Mouse (Mus musculus) cerebellum, postnatal 25 days (tissue): ENCODE data around the gene AI464131.

Experiments used
- DNase-seq, 2 experiments: peaks; one replicate each; pipeline ENCODE4 v3.0.0; 2021; ENCODE audit warnings: mixed read lengths in 2 of 2

Gene AI464131

GRCm38 (mm10) chr4:41502986-41503412 is at the start of gene AI464131:
Gene AI464131 (minus strand): TSS chr4:41503076.
- peak; percentile 95 to 99 for DNase-seq

- DNase-seq: peak; percentile 61 to 74
Observed at GRCm38 (mm10) chr4:41552529-41552928, 49.7 kb upstream of the AI464131 start.

DNA sequence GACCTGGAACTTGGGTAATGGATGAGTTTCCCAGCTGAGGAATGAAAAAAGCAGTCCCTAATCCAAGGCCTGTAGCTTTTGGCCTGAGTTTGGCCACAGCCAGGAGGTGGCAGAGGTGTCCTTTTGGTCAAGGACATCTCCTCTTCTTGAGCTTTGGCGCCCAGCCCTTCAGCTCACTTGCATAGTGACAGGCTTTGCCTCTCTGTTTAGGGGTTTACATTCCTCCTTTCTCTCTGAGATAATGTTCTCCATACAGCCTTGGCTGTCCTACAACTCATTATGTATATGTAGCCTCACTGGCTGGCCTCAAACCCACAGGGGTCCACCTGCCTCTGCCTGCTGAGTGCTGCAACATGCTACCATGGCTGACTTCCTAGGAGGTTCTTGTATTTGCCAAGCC is 44.2 kb upstream of the AI464131 start:
- peak; percentile 59 to 64 for DNase-seq

DNA sequence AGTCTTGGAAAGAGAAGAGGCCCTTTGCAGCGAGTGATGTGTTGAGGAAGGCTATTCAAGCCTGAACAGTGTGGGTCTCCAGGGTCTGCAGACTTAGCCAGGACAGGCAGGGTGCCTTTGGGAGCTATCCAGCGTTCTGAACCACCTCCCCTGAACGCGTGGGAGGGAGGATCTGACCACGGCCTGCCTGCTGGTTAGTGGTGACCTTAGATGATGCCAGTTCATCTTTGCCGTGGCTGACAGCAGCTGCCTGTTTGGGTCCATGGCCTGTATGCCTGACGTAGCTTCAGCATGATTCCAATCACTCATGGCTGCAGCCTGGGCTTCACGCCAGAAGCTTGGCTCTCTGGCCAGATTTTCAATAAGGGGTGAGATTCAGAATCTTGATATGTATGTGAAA is 43.1 kb upstream of the AI464131 start:
- peak; percentile 72 to 78 for DNase-seq

- DNase-seq: no peak
Observed at GRCm38 (mm10) chr4:41542136-41542535, 39.3 kb upstream of the AI464131 start.

DNA sequence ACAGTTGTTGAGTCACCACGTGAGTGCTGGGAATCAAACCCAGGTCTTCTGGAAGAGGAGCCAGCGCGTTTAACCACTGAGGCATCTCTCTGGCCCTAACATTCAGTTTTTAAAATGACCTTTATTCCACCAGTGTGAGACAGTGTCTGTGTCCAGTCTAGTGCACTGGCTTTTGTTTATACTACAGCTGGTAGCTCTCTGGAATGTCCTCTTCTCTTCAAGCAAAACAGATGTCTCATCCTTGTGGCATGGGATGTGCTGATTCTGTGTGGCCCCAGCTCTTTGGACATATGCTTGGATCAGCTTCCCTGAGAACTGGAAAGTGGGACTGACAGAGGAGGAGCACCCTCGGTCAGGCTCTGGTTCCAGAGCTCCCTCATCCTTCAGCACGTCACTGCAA is 32.0 kb upstream of the AI464131 start:
- DNase-seq: no peak

DNA sequence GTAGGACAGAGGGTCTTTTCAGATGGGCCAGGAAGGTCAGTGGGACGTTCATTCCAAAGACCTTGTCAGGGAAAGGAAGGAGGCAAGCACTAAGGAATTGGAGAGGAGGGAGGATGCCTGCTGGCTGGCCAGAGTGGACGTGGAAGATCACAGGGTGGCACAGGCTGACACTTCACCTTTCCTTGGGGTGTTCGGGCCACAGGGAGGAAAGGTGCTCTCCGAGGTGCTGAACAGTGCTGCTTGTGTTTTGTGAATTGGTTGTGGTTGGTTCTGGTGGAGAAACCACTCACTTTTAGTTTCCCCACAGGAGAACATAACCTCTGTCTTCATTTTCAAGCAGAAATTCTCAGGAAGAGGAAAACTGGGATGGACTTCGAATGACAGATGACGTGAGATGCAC is 29.5 kb upstream of the AI464131 start:
- no peak for DNase-seq

- DNase-seq: peak; percentile 70 to 85
Observed at GRCm38 (mm10) chr4:41527996-41528395, 25.1 kb upstream of the AI464131 start.

GRCm38 (mm10) chr4:41527076-41527475 is 24.2 kb upstream of the AI464131 start:
- DNase-seq: peak in 1 of 2 experiments; percentile 27

- DNase-seq: no peak
Observed at GRCm38 (mm10) chr4:41526553-41526952, 23.7 kb upstream of the AI464131 start.

DNA sequence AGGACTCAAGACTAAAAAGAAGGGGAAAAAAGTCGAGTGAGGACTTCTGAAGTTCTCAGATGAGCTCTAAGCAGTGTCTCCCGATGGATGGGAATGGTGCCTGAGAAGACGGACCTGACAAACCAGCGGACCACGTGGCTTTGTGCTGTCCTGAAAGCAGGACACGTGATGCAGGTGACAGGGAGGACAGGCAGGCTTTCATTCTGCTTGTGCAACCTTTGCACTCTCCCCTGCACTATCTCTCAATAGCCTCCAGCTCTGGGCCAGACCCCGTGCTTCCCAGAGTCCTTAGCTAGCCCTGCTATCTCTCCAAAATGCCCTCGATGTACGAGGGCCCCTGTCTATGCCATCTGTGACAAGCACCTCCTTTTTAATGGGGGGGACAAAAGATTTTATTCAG is 22.0 kb upstream of the AI464131 start:
- DNase-seq: no peak

GRCm38 (mm10) chr4:41523839-41524238 is 21.0 kb upstream of the AI464131 start:
- DNase-seq: no peak

- peak; percentile 48 to 74 for DNase-seq
Observed at GRCm38 (mm10) chr4:41522788-41523187, 19.9 kb upstream of the AI464131 start.

DNA sequence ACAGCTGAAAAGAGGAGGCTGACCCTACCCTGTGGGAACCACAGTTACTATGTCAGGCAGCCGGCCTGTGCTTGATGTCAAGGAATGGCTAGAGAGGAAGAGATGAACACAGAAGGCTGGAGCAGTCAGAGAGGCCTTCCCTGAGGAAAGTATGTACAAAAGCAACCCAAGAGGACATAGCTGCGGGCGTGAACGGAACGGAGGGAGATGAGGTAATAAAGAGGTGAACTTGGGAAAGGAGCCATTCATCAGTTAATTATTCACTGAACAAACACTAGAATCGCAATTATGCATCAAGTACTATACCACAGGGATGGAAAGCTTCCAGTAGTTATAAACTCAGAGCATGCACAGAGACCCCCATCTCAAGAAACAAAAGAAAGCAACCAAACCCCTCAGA is 19.3 kb upstream of the AI464131 start:
- no peak for DNase-seq

GRCm38 (mm10) chr4:41520641-41521040 is 17.8 kb upstream of the AI464131 start:
- no peak for DNase-seq

- no peak for DNase-seq
Observed at GRCm38 (mm10) chr4:41519195-41519594, 16.3 kb upstream of the AI464131 start.

- no peak for DNase-seq
Observed at GRCm38 (mm10) chr4:41518349-41518748, 15.5 kb upstream of the AI464131 start.

DNA sequence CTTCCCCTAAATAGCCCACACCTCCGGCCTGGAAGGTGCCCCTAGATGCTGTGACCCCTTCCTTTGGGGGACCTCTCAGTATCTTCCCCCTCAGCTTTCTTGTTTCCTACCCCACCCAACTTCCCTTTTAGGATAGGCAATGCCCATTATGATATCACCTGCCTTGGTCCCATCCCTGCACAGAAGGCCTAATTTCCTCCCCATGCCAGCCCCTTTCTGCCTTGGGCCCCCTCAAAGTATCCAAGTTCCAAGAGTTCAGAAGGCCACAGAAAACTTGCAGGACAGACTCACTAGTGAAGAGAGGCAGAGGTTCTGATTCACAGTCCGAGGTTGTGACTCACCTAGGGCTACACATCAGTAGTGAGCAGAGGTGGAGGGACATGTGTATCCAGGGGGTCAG is 14.4 kb upstream of the AI464131 start, which contains the start of gene 1110017D15Rik:
1110017D15Rik (minus strand) TSS at position 101 of the 400 bp plus-strand sequence.
- DNase-seq: no peak

GRCm38 (mm10) chr4:41513714-41514113 is 10.8 kb upstream of the AI464131 start:
- DNase-seq: no peak

GRCm38 (mm10) chr4:41513309-41513708 is 10.4 kb upstream of the AI464131 start:
- no peak for DNase-seq

DNA sequence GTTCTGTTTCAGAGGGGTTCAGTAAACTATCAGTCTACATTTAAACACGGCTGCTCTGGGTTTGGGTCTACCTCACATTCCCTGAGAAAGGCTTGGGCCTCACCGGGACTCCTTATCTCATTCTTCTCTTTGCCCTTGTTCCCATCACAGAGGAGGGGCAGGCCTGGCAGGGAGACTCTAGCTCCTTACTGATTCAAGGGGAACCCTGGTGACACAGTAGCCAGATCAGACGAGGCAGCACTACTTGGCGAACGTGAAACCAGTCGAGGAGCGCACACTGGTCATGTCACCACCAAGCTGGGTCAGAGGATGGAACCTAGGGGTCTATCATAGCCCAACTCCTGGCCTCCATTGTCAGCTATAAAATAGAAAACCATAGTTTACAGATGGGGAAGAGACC is 5.1 kb upstream of the AI464131 start:
- DNase-seq: no peak

DNA sequence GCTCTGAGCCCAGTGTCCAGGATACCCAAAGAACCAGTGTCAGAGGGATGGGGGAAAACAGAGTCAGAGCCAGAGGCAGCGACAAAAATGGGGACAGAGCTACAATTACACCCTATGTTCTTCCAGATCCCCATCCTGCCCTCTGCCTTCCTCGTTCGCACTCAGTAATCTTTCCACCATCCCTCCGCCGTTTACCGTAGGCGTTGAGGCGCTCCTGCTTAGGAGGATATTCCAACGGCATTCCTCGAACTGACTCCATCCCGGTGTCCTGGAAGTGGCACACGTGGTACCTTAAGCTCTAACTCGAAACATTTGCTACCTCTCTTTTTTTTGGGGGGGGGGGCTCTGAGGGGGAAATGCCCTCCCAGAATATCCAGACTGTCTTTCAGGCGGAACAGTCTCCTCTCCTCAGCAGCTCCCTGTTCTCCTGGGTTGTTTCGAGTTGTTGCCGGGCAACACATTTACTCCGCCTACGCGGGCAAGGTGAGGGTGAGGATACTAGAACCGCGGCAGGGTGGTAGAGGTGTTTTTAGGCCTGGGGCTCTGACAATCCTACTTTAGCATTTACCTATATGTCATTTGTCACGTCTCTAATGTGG is 4.5 kb upstream of the AI464131 start:
- DNase-seq: no peak

- peak; percentile 83 to 90 for DNase-seq
Observed at GRCm38 (mm10) chr4:41506906-41507305, 4.0 kb upstream of the AI464131 start.

- peak; percentile 65 to 76 for DNase-seq
Observed at GRCm38 (mm10) chr4:41506156-41506555, 3.3 kb upstream of the AI464131 start.

DNA sequence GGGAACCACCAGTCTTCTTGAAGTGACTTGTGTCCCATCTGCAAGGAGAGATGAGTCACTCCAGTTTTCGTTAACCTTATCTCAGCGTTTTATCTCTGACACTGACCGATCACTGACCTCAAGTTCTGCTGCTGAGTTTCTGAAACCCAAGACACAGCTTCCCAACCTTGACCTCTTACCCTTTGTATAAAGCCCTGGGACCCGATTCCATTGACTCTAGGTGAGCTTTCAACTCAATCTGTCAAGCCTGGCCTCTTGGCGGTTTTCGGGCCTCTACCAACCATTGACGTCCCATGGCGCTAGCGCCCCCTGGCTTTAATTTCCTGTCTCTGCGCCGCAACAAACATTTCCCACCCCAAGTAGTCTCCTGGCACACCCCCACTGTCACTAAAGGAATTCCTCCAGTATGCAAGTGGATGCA is 2.3 kb upstream of the AI464131 start:
- no peak for DNase-seq
